Mouse (Mus musculus) urinary bladder, postnatal 36 days (tissue): ENCODE data around the gene Nfib.

Source experiments
- DNase-seq, 2 experiments: peaks; one replicate each; pipeline ENCODE4 v3.0.0; 2022; ENCODE audit warnings: low spot score in 2 of 2, mixed read lengths in 1 of 2

The Nfib gene

DNA sequence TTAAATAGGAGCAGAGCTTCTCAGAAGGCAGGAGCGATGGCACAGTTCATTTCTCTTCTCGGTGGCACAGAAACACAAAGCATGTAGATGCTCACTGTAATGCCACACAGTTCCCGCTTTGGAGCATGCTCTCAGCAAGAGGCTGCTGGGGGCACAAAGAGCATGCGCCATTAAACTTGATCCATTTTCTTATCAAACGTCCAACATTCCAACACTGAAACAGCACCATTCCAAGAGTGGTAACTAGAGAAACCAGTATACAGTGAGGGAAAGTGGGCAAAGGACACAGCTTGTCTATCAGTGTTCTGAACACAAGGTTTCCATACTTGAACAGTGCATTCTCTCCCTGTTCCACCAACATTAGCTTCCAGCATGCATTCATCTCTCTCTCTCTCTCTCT lies 206.3 kb downstream of the Nfib start:
- DNase-seq = no peak

DNA sequence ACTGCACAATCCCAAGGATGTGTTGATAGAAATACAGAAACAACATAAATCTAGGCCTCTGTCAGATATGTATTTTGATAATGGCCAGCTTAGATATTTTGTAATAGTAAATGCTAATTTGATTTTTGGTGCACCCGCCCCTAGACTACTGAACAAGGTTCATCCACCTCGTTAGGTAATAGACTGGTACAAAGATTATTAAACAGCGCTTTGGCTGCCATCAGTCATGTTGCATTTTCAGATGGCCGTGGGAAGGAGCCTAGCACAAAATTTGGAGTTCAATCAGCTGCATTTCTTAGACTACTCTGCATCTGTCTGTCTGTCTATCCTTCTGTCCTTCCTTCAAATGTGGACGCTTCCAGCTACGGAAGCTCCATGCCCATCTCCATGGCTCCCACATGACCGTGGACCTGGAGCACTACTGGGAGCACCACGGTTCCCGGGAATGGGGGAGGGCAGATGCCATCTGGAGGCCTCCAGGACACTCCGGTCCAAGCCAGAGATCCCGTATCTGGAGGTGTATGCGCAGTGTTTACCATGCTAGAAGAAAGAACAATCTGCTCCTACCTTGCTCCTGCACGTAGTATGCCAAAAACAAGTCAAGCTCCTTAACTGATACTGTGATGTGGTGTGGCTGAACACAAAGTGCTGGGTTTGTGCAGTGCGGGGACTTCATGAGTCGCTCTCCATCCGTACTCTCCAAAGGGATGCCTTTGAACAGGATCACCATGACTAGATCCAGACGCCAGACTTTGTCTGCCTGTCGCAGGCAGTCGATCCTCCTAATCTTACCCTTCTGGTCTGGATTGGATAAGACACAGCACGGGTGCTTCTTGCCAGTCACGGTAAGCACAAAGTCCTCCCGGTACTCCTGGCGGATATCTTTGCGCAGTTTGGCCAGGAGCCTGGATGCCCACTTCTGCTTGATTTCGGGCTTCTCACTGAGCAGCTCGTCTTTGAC lies 207.6 kb downstream of the Nfib start:
- DNase-seq = no peak

GRCm38 (mm10) chr4:82497141-82497566 lies 208.4 kb downstream of the Nfib start:
- DNase-seq = no peak

DNA sequence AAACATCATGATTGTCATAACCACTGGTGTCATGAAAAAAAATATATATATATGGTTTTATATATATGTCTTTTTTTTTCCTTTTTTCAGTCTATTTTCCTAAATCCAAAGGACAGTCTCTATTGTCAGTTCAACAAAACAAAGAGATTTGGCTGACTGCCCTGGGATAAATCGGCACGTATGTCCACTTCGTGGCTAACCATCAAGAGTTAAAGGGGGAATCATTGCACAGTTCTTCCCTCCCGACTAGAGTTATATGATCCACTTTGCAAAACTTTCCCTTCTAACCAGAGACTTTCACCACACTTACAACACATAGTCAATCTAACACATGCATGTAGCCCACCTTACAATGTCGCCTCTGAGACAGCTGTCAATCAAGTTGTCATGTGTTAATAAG lies 209.2 kb downstream of the Nfib start:
- DNase-seq = no peak

DNA sequence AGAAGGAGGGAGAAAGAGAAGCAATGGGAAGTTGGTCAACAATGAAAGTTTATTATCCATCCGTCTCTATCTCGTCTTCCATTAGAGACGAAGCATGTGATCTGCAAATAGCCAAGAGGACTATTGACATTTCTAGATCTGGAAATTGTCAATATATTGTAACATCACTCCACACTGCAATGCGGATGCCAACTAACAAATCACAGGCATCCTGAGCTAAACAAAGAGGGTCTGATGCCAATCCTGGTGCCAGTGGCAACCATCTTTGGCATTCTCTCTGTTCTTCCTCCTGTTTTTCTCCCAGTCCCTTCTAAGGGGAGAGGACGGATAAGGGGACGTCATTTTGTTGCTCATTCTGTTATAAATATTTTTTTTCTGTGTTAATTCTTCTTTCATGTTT lies 209.9 kb downstream of the Nfib start:
- DNase-seq = no peak

GRCm38 (mm10) chr4:82494829-82495228 lies 210.7 kb downstream of the Nfib start:
- no peak for DNase-seq

- DNase-seq = no peak
Observed at GRCm38 (mm10) chr4:82494424-82494823, 211.1 kb downstream of the Nfib start.

DNA sequence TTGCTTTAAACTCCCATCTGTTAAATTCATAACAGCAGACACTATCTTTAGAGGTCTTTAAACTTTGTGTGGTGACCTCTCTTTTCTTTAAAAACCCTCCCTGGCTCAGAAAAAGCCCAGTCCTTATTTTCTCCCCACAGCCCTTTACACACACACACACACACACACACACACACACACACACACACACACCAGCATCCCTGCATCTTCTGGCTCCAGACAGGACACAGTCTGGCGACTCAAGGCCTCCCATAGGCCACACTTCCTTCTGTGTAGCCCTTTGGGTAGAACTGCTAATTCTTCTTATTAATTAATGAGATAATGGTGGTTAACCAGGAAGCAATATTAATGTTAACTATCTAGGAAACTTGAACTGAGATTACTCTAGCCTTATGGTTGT lies 211.7 kb downstream of the Nfib start:
- no peak for DNase-seq

DNA sequence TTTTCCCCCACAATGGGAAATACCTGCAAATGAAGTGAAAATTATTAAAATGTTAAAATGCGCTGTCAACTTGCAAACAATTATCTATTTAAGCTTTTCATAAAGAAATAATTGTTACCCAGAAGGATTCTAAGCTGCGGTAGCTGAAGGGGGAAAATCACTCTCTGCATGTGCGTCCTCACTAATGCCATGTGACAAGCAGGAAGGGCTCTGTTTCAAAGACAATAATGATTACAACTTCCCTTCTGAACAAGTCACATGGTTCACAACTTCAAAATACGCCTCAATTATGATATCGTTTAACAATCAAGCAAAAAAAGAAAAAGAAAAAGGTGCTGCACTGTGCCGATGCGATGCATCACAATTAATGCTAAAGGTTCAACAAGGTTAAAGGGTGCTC lies 212.2 kb downstream of the Nfib start:
- DNase-seq = no peak

- no peak for DNase-seq
Observed at GRCm38 (mm10) chr4:82492737-82493136, 212.8 kb downstream of the Nfib start.

DNA sequence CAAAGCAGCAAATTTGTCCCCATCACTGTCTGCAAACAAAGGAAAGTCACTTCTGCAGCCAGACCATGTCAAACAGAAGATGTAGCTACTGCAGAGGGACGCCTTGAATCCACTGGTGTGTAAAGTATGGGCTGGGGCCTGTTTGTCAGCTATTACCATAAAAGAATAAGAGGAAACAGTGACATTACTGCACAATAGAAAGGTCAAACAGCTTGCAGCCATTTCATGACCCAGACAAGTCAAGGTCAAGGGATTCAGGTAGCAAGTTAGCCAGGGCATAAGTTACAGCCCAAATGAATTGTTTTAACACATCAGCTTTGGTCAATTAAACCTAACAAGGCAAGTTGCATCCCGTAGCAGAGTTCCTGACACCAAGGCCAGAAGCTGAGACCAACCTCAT lies 215.6 kb downstream of the Nfib start:
- DNase-seq = no peak

GRCm38 (mm10) chr4:82485910-82486309 lies 219.6 kb downstream of the Nfib start:
- no peak for DNase-seq

DNA sequence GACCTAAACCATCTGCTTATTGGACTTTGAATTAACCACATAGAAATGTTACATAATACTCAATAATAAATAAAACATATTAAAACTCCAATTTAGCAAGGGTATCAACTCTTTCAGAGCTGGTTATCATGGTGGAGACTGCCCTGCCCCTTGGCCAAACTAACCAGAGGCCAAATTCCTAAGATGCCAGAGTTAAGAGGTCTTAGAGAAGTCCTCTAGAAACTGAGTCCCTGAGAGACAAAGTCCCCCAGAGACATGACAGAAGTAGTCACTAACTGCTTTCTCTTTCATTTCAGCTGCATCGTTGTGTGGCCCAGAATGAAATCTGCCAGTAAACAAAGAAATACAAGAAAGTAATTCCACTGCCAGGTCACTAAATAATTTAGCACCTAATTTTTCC lies 221.7 kb downstream of the Nfib start:
- no peak for DNase-seq

DNA sequence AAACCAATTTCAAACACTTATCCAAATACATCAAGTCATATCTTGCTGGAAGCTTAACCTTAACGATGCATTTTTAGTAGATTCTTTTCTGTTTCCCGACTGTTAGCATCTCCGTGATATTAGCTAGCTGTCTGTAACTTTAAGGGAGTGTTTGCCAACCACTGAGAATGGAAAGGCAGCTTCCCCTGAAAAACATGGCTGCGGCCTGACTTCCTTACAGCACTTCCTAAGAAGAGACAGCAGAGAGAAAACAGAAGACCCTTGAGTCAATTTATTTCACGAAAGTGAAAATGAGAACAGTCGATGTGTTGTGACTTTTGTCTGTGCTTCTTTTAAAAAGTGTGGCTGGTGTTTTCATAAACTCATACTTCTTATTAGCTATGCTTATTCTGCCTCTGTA lies 222.3 kb downstream of the Nfib start:
- no peak for DNase-seq

DNA sequence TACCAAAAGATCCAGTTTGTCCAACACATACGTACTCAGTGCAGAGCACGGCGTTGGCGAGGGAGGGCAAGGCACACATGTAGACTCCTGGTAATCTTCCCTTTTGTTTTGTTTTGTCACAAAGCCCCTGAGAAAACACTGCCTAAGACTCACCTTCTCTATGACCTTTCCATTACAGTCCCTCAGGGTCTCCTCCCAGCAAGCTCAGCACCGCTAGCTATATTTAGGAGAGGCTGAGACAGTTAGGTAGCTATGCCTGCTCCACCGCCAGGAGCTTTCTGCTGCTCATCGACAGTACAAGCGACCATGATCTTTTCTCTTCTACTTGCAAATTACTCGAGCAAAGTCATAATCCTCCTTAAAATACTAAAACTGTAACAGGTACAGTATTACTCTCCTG lies 224.9 kb downstream of the Nfib start:
- DNase-seq = no peak

GRCm38 (mm10) chr4:82479394-82479793 lies 226.2 kb downstream of the Nfib start:
- DNase-seq = no peak

DNA sequence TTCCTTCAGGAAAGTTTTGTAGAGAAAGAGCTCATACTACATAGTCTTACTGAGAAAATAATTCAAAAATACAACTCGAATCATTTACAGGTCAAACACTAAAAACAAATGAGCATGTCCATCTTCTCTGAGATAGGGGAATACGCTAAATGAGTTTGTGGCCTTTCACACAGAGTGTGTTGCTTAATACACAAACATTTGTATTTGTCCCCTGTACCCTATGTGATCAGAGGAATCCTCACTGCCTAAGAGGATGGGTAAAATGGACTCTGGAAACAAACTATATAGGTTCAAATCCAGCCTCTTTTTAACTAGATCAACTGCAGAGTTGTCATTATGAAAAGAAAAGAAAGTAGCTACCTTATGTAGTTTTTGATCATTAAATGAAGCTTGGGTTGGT lies 227.8 kb downstream of the Nfib start:
- no peak for DNase-seq

DNA sequence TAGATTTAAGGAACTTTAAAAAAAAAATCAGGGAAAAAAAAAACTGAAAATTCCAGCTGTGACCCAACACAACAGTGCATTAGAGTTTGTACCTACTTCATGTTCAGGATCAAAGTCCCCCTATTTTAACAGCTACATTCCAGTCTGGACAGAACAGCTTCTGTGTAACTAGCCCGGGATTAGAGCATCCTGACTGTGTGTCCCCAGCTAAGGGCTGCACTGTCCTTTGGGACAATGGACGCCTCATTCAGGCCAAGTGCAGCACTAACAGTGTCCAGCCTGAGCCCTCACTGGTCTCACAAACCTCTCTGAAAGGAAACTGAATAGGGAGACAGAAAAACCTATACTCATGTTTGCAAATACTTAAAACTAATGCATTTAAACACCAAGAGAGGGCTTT lies 229.1 kb downstream of the Nfib start:
- DNase-seq = no peak

DNA sequence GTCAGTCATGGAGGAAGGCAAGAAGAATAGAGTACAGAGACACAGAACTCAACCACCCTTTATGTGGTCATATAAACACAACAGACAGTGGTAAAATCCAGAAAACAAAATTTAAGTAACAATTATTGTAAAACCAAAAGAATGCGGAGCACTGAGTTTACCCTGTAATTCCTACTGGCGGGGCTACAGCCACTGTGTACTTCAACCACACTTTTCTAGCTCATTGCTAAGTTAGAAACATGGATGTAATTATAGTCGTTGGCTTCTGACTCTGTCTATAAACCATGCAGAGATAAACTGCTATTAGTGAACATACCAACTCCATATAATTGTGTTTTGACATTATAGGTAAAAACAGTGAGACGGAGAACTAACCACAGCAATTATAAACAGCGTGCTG lies 231.2 kb downstream of the Nfib start:
- no peak for DNase-seq

DNA sequence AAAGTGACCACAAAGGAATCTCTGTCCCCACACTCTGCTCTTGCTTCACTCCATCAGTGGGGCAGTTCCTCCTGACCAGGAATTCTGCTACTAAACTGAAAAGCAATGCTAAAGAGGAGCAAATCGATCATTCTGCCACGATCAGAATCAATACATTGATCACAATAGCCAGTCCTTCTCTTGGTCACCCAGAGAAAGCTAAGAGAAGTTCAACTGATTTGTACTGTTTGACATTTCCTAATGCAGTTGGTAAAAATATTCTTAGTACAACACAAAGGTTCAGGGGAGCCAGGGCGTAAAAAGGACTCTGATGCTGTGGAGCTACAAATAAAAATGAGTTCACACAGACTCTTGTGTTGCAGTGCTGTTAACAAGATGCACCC lies 234.6 kb downstream of the Nfib start:
- no peak for DNase-seq

GRCm38 (mm10) chr4:82470212-82470937 lies 235.2 kb downstream of the Nfib start:
- DNase-seq = no peak

- no peak for DNase-seq
Observed at GRCm38 (mm10) chr4:82468944-82469343, 236.6 kb downstream of the Nfib start.

- DNase-seq = no peak
Observed at GRCm38 (mm10) chr4:82466717-82467116, 238.8 kb downstream of the Nfib start.
